Mouse (Mus musculus): Measurements from ENCODE around the gene Rnf26.
"Not testable (repeated sequence)": the region's sequence is repeated elsewhere in the genome, so short reads cannot be mapped to it uniquely, and the experiment has no call there.

The Rnf26 gene

DNA sequence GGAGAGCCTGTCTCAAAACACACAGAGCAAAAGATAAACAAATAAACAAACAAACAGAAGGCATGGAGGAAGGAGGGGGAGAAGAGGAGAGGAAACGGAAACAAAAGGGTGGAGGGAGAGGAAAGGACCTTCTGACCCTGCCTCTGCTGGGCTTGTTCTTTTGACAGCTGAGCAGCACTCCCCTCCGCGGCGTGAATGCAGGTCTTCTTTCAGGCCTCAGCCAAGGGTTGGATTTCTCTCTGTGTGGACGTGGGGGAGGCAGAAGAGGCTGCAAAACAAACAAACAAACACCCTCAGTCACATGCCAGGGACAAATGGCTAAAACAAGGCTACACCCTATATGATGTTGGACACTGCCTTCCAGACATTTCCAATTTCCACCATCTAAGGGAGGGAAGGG is 11.7 kb upstream of the Rnf26 start:
- no peak for DNase-seq

DNA sequence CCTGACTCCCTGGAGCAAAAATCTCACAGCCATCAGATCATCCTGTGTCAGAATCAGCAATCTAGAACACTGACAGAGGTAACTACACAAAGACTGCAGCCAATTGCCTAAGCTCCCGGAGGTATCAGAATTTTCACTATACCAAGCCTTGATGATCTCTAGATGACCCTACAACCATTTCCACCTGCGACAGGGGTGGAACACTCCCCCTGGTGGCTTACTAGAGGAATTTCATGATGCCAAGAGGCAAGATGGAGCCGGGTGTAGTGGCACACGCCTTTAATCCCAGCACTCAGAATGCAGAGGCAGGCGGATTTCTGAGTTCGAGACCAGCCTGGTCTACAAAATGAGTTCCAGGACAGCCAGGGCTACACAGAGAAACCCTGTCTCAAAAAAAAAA is 11.0 kb upstream of the Rnf26 start:
- no peak for DNase-seq

DNA sequence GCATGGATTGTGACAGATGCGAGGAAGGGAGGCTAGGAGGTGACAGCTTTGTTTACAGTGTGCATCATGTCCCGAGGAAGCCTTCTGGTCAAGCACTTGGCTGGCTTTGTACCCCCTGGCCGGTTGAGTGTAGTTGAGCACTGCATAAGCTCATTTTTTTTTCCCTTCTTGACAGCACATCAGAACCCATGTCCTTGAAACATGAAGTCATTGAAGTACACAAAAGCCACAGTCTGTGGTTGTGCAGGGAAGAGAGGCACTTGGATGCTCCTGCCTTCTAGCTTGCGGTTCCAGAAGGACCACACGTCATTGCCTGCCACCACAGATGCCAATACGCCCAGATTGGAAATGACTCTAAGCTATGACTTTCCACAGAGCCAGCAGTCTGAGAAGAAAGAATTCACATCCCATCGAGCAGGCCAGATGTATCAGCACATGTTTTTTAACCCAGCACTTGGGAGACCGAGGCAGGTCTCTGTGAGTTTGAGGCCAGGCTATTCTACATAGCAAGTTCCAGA is 6.7 kb upstream of the Rnf26 start:
- DNase-seq: no peak

DNA sequence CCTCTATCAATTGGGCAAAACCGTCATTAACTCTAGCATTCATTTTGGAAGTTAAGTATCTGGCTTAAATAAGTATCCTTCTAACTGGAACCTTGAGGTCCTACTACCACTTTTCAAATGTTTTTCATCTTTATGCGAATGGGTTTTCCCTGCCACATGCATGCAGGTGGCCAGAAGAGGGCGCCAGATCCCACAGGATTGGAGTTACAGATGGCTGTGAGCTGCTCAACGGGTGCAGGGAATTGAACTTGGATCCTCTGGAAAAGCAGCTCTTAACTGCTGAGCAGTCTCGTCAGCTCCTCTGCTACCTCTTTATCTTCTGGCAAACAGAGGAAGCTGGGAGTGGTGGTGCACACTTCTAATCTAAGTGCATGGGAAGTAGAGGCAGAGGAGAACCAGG is 5.7 kb upstream of the Rnf26 start:
- DNase-seq: no peak

DNA sequence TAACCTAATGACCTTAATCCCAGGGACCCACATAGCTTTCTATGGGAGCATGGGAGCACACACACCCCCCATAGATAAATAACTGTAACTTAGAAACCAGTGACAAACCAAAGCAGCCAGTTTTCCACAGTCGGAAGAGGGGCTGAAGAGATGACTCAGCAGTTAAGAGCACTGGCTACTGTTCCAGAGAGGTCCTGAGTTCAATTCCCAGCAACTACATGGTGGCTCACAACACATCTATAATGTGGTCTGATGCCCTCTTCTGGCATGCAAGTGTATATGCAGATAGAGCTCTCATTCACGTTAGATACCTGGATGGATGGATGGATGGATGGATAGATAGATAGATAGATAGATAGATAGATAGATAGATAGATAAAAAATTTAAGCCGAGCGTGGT is 2.9 kb upstream of the Rnf26 start:
- no peak for DNase-seq

DNA sequence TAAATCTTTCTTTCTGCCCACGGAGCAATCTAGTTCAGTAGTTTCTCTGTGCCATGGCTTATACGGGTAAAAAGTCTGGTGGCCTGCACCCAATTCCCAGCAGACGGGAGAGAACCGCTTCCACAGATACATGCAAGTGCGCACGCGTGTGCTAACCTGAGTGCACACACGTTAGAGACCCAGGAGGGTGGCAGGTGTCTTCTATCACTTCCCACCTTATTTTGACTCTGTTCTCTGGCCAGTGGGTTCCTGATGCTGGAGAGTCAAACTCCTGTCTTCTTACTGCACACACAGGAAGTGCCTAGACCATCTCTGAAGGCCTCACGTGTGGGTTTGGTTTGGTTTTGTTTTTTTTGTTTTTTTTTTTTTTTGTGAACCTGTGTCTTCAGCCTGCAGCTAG is 2.3 kb upstream of the Rnf26 start:
- no peak for DNase-seq

DNA sequence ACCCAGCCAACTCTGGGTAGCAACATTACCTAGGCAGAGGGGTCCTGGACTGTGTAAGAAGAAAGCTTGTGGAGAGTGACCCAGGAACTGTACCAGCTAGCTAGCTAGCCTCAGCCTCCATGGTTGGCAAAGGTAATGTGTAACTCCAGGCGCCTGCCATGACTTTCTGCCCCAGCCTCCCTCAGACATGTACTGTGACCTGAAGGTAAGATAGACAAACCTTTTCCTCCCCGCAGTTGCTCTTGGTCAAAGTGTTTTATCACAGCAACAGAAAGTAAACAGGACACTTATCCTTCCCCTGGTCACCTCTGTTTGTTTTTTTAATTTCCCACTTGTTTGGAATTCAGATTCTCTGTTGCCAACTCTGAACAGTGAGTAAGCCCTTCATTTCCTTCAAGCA is 1.1 kb upstream of the Rnf26 start:
- no peak for DNase-seq

DNA sequence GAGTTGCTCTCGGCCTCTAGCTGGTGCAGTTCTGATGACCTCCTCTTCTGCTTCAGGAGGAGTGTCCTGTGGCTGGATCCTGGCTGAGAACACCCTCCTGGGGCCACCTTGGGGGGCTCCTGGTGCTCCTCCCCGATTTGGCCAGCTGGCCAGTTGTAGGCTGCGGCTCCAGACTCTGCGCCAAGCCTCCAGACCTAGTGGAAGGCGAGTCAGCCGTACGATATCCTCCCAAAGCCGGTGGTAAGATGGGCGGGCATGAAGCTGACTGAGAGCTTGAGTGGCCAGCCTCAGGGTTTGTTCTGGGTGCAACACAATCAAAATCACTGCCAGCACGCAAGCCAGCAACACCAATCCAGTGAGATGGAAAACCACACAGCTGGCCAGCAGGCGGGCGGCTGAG is 1.4 kb downstream of the Rnf26 start:
- DNase-seq: not testable (repeated sequence)

DNA sequence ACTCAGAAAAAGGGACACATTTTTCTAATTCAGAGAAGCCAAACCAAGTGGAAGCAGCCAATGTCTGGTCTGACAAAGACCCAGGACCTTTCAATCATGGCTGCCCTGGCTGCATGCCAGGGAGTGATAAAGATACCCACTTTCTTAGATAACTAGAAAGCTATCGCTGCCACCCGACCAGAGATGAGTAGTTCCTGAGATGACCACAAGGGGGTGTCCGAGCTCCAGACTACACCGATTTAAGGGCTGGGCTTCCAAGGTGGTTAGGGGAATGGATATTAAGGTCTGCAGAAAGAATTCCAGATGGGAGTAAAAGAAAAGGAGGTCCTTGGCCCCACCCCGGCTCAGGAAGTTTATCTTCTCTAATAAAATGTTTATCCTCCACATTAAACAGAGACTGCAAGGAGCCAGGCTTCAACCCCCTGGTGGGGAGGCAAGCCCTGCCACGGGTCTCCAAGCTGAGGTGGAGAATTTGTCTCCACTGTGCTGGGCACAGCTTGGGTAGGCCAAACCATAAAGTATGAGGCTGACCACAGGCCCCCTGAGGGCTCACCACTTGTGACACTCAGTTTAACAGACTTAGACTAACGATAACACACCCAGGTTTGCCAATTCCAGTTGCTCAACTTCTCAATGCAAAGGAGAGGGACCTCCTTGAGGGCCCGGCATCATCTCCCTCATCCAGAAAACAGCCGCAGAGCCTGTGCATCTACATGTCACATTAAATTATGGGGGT is 3.8 kb downstream of the Rnf26 start:
- peak; percentile 82 for DNase-seq

DNA sequence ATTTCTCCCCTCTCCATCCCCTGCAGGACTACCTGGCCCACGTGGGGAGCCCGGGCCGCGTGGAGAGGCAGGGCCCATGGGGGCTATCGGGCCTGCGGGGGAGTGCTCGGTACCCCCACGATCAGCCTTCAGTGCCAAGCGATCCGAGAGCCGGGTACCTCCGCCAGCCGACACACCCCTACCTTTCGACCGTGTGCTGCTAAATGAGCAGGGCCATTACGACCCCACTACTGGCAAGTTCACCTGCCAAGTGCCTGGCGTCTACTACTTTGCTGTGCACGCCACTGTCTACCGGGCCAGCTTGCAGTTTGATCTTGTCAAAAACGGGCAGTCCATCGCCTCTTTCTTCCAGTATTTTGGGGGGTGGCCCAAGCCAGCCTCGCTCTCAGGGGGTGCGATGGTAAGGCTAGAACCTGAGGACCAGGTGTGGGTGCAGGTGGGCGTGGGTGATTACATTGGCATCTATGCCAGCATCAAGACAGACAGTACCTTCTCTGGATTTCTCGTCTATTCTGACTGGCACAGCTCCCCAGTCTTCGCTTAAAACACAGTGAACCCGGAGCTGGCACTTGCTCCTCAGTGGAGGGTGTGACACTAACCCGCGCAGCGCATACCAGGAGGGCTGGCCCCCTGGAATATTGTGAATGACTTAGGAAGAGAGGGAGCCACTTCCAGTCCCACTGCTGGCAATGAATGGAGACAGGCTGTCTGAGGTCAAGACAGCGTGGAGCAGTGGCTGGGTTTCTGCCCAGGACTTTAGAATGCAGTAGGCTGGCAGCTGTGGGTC is 4.9 kb downstream of the Rnf26 start:
- DNase-seq: no peak

DNA sequence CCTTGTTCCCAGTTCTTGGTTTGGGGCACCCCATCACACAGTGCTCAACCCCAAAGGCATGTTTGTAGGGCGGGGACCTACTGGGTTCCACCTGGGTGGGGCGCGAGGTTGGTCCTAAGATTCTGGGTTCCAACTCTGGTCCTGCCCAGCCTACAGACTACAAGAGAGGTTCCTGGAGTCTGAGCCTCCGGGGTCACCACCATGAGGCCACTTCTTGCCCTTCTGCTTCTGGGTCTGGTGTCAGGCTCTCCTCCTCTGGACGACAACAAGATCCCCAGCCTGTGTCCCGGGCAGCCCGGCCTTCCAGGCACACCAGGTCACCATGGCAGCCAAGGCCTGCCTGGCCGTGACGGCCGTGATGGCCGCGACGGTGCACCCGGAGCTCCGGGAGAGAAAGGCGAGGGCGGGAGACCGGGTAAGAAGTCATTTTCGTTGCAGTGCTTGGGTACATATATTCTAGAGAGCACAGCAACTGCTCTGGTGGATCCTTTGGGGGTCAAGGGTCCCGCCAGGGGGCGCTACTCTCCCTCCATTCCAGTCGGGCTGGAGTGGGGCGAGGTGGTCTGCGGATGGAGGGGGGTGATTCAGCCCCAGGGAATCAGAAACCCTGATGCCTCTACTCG is 5.6 kb downstream of the Rnf26 start:
- DNase-seq: no peak

DNA sequence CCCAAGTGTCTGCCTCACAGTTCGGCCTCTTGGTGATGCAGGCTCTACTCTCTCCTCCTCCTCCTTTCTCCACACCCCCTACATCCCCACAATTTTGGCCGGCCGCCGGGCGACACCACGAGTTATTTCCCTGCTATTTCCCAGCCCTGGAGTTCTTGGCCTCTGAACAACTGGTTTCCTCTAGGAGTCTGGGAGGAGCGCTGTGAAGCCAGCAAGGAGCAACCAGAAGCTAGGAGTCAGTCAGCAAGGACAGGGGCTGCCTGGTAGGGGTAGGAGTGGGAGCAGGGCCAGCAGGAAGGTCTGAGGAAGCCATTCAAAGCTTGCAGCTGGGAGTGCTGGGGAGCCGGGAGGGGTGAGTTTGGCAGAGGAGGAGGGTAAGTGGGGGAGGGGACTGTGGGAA is 6.2 kb downstream of the Rnf26 start, which contains the start of gene C1qtnf5:
Gene C1qtnf5 (plus strand): TSS at position 136 of the 400 bp plus-strand sequence.
- peak; percentile 91 for DNase-seq

DNA sequence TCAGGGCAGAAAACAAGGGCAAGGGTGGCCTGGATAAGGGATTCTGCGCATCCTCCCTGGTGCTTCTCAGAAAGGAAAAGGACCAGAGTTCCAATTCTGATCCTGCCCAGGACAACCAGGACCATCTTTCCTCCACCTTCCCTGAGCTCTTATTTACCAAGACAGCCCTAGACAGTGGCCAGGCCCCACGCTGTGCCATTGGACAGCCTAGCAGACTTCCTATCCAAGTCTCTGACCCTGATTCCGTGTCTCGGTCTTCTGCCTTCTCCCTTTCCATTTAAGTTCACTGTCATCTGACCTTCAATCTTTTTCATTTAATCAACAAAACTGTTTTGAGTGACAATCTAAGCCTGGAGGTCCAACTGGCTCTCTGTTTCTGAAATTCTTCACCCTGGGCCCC is 6.7 kb downstream of the Rnf26 start:
- no peak for DNase-seq

DNA sequence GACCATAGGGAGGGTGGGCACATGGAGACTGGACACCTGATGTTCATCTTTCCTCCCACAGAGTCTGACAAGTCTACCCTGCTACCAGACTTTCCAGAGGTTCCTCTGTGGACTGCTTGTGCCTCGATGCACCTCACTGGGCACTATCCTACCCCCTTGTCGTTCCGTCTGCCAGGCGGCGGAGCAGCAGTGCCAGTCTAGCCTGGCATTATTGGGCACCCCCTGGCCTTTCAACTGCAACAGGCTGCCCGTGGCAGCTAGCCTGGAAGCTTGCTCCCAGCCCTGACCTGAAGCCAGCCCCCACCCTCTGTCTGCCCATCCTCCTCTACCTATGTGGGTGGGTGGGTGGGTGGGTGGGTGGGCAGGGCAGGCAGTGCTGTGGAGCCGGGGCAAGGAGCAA is 7.1 kb downstream of the Rnf26 start:
- no peak for DNase-seq

DNA sequence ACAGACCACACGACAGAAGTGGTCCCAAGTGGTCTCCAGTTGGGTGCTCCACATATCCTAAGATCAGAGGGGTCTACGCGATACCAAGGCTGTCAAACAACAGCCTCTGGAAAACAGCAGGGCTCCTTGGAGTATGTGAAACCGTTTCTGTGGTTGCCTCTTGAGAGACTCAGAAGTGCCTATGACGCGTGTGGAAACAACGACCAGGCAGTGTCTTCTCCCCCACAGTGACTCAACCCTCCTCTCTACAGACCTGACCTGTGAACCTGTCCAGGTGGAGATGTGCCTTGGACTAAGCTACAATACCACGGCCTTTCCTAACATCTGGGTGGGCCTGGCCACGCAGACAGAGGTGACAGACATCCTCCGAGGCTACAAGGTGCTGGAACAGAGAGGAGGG is 7.5 kb downstream of the Rnf26 start:
- no peak for DNase-seq

DNA sequence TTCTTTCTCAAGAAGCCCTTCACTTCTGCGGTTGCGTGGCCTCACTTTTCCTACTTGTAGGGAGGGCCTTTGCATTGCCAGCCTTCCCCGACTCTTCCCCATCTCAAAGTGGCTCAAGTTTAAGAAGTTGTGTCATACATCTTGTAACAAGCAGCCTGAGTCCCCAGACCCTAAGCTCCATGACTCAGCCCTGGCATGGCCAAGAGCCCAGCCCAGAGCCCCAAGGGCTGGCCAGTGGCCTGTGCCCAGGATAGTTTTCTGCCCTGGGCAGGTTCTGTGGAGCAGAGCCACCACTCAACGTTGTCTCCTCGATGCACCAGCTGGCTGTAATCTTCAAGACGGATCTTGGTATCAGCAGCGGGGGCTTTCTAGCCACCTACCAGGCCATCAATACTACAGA is 8.4 kb downstream of the Rnf26 start:
- DNase-seq: no peak

DNA sequence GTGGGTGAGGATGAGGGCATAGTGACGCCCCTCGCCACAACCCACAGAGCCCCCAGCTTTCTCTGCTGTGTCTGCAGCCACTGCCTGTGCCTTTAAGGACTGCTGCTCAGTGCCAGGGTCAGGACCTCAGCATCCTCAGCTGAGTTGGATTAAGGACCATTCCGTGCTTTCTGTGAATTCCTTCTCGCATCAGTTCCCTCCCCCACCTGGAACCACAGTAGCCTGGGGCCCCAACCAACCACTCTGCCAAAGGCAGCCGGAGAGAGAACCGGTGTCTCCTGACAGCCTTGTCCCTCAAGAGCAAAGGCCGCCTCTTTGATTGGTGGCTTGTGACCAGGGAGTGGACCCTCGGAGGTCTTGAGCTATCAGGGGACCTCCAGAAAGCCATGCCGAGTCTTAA is 11.8 kb downstream of the Rnf26 start, which contains the start of gene Mfrp:
Gene Mfrp (plus strand): TSS at position 240 of the 400 bp plus-strand sequence.
- no peak for DNase-seq

DNA sequence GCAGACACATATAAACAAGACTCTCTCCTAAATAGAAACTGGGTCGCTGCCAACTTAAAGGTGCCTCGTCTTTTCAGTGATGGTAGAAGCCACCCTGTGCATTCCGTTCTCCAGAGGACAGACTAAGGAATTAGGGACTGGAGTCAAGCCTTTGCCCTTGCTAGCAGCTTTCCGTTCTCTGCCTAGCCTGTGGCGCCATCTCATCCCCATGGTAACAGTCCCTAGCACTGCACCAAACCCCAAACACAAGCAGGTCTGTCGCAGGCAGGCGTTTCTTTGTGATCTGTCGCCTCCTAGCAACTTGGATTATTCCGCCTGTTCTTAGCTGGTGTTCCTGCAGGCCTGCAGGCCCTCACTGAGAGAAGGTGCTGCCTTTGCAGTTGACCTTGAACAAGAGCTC is 16.8 kb downstream of the Rnf26 start:
- DNase-seq: no peak

DNA sequence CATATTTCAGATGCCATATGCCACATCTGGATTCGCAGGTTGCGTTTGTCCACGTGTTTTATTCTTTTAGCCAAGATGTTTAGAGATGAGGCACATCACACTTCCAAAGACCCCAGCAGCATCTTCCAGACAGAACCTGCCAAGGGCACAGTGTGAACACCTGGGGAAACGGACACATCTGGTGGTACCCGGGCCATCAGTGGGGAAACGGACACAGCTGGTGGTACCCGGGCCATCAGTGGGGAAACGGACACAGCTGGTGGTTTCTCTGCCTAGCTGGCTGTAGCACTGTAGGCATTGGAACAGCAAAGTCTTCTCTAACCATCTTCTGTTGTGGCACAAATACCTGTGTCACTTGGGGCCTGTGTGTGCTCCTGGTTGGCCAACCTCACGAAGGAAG is 17.5 kb downstream of the Rnf26 start:
- DNase-seq: no peak

DNA sequence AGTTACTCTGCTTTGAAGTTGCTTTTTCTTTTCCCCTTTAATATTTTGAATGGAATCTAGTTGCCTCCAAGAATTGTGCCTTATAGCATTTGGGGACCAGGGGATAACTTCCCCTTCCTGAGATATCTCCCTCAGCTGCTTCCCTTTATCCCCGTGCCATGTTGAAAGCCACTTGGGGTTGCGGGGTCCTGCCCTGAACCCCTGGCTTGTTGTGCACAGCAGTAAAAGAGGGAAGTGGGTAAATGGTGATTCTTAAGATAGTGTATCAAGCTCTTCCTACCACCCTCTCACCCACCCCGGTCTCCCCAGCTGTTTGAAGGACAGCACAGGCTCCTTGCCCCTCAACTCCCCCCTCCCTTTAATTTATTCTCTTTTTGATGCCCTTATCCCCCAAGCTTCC is 18.6 kb downstream of the Rnf26 start:
- no peak for DNase-seq

DNA sequence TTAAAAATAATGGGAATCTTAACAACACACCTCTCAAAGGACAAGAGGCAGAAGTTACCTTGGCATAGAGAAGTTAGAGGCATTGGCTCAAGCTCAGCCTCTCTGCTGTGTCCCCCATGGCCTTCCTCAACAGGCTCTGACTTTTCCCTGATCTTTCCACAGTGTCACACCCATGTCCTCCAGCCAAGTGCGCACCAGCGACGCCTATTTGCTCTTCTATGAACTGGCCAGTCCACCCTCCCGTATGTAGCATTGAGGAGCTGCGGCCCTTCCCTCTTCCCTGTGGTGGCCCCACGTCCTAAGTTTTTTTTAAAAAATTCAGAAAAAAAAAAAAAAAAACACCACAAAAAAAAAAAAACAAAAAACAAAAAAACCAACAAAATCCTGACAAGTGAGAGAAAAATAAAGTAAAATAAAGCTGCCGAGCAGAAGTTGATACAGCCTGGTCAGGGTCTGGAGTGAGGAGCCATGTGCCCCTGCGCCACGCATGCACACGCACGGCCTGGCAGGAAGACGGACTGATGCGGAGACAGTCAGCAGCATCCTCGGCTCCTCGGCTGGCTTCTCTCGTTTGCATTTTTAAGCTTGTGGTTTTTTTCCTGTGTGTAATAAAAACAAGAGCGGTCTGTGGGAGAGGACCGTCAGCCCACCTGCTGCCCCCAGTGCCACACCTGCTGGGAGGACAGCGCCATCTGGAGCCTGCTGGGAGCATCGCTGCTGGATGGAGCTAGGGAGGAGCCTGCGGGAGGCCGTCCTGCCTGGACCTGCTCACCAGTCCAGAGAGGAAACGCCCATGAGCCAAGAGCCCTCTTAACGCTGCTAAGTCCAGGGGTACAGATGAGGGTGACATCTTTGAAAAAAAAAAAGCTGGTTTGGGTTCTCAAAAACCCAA is 19.5 kb downstream of the Rnf26 start:
- DNase-seq: peak; percentile 82

DNA sequence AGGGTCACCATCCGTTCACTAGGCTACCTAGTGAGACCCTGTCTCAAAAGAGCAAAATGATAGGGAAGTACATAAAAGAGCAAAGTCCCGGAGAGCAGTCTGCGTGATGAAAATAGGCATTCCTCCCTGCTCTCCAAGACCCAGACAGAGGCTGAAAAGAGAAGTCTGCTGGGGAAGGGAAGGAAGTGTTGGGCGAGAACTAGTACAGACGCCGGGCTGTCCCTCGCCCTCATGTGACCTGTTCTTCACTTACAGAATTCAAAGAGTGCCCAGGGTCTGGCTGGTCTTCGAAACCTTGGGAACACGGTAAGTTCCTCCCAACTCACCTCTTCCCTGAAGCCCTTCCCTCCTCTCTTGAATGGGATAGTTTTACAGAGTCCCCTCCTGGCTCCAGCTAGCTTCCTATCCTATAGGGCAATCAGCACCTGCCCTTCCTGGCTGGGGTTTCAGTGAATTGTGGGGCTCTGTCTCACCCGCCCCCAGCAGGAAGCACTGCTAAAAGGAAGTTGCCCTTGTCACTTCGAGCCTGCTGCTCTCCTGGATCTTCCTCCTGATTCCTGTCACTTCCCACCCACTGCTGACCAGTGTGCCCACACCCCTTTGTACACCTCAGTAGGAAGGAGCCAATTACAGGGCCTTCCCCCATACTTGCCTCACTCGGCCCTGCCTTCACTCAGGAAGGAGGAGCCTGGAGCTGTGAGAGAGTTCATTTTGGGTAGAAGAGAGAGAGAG is 24.3 kb downstream of the Rnf26 start:
- no peak for DNase-seq

Measured in kidney, postnatal 14 days (tissue).